Mouse (Mus musculus) embryonic fibroblast, embryonic 13.5 days (primary cell): ENCODE measurements around the gene Lhx1. TPM values are rescaled to one million over a fixed set of nuclear protein-coding genes. Genes with fewer than 3 reads are reported as not detected.

ENCODE experiments used
- H3K27ac ChIP-seq: 2 replicates; pipeline ENCODE4 v1.5.1; 2012; ENCODE audit warnings: low read length, control low read depth, inconsistent platforms; ENCODE audit not compliant: insufficient read depth
- H3K4me1 ChIP-seq: 2 replicates; pipeline ENCODE4 v1.6.1; 2011; ENCODE audit warnings: low read length; ENCODE audit not compliant: control insufficient read depth, insufficient read depth
- H3K4me3 ChIP-seq: 2 replicates; pipeline ENCODE4 v1.5.1; 2011; ENCODE audit warnings: mild to moderate bottlenecking, control low read depth, low read length; ENCODE audit not compliant: insufficient read depth
- CTCF ChIP-seq: IDR thresholded peaks from 2 replicates; pipeline ENCODE4 v1.5.1; 2011; ENCODE audit warnings: mild to moderate bottlenecking, control low read depth, low read length, moderate library complexity, borderline replicate concordance; ENCODE audit not compliant: insufficient read depth
- POLR2A ChIP-seq: IDR thresholded peaks from 2 replicates; pipeline ENCODE4 v1.6.1; 2011; ENCODE audit warnings: low read depth, mild to moderate bottlenecking, control low read depth, low read length, moderate library complexity
- polyA plus RNA-seq: library from polyadenylated mRNA; stranded (reverse); fragments of >200 nt; gene quantifications from 2 replicates; pipeline ENCODE4 v1.2.4, GENCODE M21; 2011; ENCODE audit warnings: low read depth; ENCODE audit not compliant: missing spikeins, insufficient read length

Lhx1 gene
- not detected in 2 replicates for polyA plus RNA-seq

DNA sequence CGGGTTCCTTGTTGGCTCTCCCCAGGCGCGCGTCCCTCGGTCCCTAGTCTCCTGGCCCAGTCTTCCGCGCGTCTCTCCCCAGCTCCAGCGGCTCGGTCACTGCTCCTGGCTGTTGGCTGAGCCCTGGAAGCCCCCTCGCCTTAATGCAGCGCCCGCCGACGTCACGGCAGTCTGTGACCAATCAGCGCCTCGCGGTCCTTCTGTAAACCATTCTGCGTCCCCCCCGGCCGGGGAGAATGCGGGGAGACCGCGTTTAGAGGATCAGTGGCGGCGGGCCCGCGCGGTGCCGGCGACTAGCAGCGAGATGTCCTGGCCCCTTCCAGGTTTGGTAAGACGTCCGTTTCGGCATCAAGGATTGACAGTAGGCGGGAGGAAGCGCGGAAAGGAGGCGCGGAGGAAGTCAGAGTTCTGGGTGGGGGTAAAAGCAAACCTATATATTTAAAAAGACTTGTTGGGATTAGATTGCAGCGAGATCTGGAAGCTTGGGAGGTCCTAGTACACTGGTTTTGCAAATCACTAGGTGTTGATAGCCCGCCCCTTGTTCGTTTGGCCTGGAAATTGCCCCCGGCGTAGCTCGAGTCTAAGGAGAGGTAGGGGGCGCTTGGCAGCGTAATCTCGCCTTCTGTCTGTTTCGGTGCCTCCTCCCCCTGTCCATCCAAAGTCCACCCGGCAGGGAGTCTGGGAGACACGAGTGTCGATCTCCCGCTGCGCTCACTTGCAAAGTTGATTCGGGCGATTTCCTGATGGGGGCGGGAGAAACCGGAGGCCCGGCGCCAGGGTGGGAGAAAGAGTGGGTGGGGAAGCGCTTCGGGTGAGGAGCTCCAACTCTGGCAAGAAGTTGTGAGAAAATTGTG, at the start of gene Lhx1:
Lhx1 (minus strand) TSS at position 115 of the 854 bp plus-strand sequence.
- H3K4me1 ChIP-seq, result no peaks in the 10 kb centered on the region
- H3K27ac ChIP-seq, result no peak within 1 kb of the TSS
- peak within 1 kb of the TSS; percentile 18 for H3K4me3 ChIP-seq
- no peak for TF ChIP-seq POLR2A
- no peak for TF ChIP-seq CTCF

DNA sequence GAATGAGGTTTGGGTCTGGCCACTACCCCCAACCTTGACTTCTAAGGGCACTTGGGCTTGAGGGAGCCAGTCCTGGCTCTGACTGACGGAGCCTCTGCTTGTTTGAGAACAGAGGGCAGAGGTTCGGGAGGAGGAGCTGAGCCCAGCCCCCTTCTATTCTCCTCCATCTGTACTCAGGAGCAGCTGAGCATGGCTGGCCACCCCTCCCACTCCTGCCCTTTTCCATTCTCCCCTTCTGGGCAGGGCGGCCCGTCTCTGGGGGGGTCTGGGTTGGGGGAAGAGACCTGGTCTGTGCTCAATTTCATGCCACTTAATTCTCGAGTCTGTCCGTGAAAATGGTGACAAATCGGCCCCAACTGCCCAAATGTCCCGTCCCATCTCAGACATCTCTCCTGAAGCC, 49.5 kb upstream of the Lhx1 start:
- Histone ChIP-seq H3K4me3 (no peak overlapping the region), H3K27ac (no peak overlapping the region), H3K4me1 (no peaks in the 10 kb centered on the region)
- no peak for TF ChIP-seq CTCF
- no peak for TF ChIP-seq POLR2A

DNA sequence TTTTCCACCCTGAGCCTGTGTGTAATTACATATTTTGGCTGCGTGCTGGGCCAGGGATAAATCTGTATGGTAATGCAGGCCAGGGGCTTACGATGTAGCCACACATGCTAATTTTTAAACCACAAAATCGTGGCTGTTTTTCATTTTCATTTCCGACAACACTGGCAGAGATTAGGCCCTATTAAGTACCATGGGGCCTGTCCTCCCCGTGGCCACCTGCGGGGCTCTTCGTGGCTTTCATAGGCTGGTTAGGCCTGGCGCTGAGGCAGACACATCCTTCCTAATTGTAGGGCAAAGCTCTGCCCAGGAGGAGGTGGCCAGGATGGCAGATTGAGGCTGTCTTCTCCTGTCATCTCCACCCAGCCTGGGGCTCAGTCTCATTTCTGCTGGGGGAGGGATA, 48.3 kb upstream of the Lhx1 start:
- TF ChIP-seq POLR2A (no peak), CTCF (no peak)
- no peak overlapping the region for H3K4me3 ChIP-seq

DNA sequence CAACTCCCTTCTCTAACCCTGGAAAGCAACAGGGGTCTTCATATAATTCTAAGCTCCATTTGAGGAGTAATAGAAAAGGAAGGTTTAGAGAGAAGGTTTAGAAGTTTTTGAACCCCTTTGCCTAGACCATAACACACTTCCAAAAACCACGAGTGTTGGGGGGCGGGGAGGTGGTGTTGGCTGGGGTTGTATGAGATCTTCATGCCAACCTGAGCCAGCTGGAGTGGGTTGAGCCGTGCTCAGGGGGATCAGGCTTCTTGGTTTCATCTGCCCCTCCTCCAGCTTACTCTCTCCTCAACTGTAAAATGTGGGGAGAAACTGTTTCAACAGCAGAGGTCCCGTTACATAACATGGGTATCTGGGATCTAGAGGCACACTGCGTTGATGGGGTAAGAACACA, 45.5 kb upstream of the Lhx1 start:
- Histone ChIP-seq H3K4me1 (no peaks in the 10 kb centered on the region), H3K27ac (no peak overlapping the region), H3K4me3 (no peak overlapping the region)
- no peak for TF ChIP-seq CTCF
- no peak for TF ChIP-seq POLR2A

More for the DNA sequence above, 48.3 kb upstream of the Lhx1 start:
- Histone ChIP-seq H3K27ac (no peak overlapping the region), H3K4me1 (no peaks in the 10 kb centered on the region)

DNA sequence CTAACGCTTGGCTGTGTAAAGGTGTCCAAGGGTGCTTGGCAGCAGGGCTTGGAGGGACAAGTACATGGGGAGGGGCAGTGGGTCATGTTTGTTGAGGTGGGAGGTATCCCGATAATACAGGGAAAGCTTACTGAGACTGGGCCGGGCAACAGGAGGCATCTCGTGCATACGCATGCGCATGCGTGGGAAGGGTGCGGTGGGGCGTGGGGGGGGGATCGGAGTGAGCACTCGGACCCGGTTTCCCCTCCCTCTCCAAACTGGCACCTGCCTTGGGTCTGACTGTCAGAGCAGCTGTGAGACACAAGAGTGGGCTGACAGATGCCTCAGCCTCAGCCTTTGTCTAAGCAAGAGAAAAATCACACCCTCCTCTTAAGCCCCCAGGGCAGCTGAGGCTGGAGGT, 45.1 kb upstream of the Lhx1 start:
- no peaks in the 10 kb centered on the region for H3K4me1 ChIP-seq
- no peak for TF ChIP-seq POLR2A
- no peak for TF ChIP-seq CTCF
- H3K4me3 ChIP-seq, result no peak overlapping the region
- no peak overlapping the region for H3K27ac ChIP-seq

DNA sequence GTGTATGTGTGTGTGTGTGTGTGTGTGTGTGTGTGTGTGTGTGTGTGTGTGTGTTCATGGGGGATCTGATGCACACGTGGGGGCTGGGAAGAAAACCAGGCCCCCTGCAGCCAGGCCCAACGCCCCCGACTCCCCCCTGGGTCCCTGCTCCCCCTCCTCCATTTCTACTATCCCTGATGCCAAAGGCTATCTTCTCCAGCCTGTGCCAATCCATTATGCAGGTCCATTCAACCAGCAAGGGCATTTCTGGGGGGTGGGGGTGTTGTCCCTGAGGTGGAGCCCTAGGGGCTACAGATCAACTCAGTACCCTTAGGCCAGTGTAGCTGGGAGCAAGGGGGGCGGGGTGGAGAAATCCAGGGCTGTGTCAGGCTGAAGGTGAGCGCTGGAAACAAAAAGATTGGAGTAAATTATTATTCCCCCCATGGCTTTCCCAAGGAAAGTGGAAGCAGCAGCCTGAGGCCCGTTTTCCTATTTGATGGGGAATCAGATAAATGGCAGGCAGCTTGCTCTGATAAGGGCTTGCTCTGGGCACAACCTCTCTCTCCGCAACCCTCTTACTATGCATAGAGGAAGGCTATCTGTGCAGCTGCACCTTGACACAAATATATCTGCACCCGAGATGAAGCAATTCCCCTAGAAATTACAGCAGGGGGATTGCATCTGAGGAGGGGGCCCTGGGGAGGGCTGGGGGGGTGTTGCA, 43.9 kb upstream of the Lhx1 start:
- Histone ChIP-seq H3K4me1 (no peaks in the 10 kb centered on the region), H3K27ac (no peak overlapping the region), H3K4me3 (no peak overlapping the region)
- TF ChIP-seq POLR2A (no peak), CTCF (no peak)

DNA sequence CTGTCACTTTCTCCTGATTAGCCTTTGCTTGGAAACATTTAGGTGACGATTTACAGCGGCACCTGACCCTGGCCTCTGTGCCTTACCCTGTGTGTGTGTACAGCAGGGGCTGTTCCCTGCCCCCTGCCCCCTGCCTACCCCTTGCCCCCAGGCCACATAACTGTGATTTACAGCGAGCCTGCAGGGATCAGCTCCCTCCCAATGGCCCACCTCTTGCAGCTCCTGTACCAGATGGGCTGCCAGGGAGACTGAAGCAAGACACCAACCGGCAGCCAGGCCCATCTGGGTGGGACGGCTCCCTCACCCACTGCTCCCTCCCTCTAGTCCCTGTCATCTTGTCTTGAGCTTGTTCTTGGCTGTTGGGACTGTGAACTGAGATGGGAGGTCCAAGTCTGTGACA, 43.1 kb upstream of the Lhx1 start:
- H3K27ac ChIP-seq, result no peak overlapping the region
- H3K4me1 ChIP-seq, result no peaks in the 10 kb centered on the region
- TF ChIP-seq POLR2A, result no peak
- no peak for TF ChIP-seq CTCF
- no peak overlapping the region for H3K4me3 ChIP-seq

DNA sequence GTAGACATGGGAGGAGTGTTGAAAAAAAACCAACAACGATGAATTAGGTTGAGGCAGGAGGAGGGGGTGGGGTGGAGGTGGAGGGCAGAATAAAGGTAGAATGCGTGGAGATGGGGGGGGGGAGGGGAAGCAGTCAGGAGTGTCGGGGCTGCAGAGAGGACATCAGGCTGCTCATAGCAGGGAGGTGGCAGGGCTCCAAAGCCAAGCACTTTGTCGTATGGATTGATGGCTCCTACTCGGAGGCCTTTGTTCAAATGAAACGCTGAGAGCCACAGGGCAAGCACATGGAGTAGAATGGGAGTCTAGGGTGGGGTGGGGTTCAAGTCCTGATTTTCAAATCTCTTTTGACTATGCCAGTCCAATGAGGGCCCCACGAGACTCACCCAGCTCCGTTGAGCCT, 41.4 kb upstream of the Lhx1 start:
- TF ChIP-seq CTCF, result no peak
- TF ChIP-seq POLR2A, result no peak
- H3K4me1 ChIP-seq, result no peaks in the 10 kb centered on the region
- no peak overlapping the region for H3K4me3 ChIP-seq
- H3K27ac ChIP-seq, result no peak overlapping the region

DNA sequence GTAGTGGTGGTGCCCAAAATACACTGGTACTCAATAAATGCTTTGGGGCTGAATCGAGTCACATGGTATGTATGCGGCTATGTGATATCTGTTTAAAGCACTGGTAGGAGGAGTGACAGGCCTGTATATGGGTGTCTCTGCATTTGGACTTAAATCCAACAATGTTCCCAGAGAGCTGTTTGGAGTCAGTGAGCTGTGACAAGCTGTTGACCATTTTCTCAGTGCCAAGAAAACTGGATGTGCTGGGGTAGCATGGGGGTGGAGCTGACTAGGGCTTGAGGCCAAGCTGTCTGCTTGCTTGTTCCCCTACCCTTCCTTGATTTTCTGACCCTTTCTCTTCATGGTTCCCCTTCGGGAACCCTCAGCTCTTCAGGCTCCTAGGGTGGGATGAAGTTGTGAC, 39.9 kb upstream of the Lhx1 start:
- Histone ChIP-seq H3K4me1 (no peaks in the 10 kb centered on the region), H3K27ac (no peak overlapping the region), H3K4me3 (no peak overlapping the region)
- TF ChIP-seq CTCF, result no peak
- no peak for TF ChIP-seq POLR2A

DNA sequence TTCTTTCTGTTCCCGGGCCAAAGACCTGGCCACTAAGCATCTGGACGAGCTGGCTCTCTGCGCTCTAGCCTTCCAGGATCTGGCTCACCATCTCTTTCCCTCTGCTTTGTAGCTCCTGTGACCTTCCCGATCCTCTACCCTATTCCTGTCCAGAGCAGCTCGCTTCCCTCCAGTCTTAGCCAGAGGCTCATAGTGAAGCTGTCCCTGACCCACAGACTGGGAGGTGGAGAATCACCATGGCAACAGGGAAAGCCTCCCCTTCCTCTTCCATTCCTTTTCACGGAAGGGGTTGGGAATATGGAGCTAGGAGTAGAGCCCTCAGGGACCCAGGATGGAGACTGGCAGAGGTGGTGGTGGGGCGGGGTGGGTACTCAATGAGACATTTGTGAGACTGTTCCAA, 38.0 kb upstream of the Lhx1 start:
- TF ChIP-seq CTCF (no peak), POLR2A (no peak)
- Histone ChIP-seq H3K4me3 (no peak overlapping the region), H3K4me1 (no peaks in the 10 kb centered on the region), H3K27ac (no peak overlapping the region)
